Mouse (Mus musculus): Measurements from ENCODE around the gene Psme4.

DNA sequence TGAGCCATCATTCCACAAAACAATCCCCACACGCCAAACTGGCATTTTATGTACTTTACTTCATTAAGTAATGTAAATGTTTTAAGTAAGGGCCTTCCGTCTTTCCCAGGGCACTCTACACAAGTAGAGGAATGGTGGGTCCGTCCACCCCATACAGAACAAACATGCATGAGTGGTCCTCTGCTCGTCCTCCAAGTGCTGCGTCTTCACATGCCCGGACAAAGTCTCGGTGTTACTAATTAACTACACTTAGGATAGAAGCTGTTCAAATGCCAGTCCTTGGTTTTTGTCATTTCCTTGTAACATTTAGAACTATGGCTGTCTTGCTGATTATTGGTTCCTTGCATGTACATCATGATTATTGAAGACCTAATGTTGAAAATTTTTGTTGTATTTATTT is 21.2 kb downstream of the Psme4 start:
- TF ChIP-seq CTCF (IDR thresholded peaks at IDR 0.05; ENCODE audit: extremely low read depth, insufficient read length, insufficient replicate concordance, low read depth, low read length) (no peak), POLR2A (IDR thresholded peaks at IDR 0.05; ENCODE audit: low read depth, low read length) (no peak)

Data from small intestine, adult 2 months (tissue).